Mouse (Mus musculus): ENCODE data around the gene Zfp618. TPM values are rescaled to one million over a fixed set of nuclear protein-coding genes. Genes with fewer than 3 reads are reported as not detected.

Gene Zfp618
- total RNA-seq, 2 experiments from 2014 or later: 6.2 to 6.3 TPM

GRCm38 (mm10) chr4:62997606-62998005 lies 32.2 kb downstream of the Zfp618 start:
- intact Hi-C loops (cut with DNase I): no loop called here
- no peak for DNase-seq (ENCODE audit: low spot score in 2 of 2)

GRCm38 (mm10) chr4:62998431-62998835 lies 33.1 kb downstream of the Zfp618 start:
- intact Hi-C loops (cut with DNase I): no loop called here
- DNase-seq (ENCODE audit: low spot score in 2 of 2): no peak

GRCm38 (mm10) chr4:62998908-62999307 lies 33.5 kb downstream of the Zfp618 start:
- peak in 1 of 2 experiments; percentile 31 for DNase-seq (ENCODE audit: low spot score in 2 of 2)
- intact Hi-C loops (cut with DNase I): no loop called here

- intact Hi-C loops (cut with DNase I): no loop called here
- DNase-seq (ENCODE audit: low spot score in 2 of 2): no peak
Measured at GRCm38 (mm10) chr4:62999321-62999720, 33.9 kb downstream of the Zfp618 start.

- no peak for DNase-seq (ENCODE audit: low spot score in 2 of 2)
- intact Hi-C loops (cut with DNase I): no loop called here
Measured at GRCm38 (mm10) chr4:62999916-63000315, 34.5 kb downstream of the Zfp618 start.

GRCm38 (mm10) chr4:63000316-63001055 lies 35.1 kb downstream of the Zfp618 start:
- intact Hi-C loops (cut with DNase I): no loop called here

GRCm38 (mm10) chr4:63002386-63002785 lies 37.0 kb downstream of the Zfp618 start:
- intact Hi-C loops (cut with DNase I): no loop called here
- DNase-seq (ENCODE audit: low spot score in 2 of 2): no peak

More at GRCm38 (mm10) chr4:63000316-63001055, 35.1 kb downstream of the Zfp618 start:
- no peak for DNase-seq (ENCODE audit: low spot score in 2 of 2)

- no peak for DNase-seq (ENCODE audit: low spot score in 2 of 2)
- intact Hi-C loops (cut with DNase I): no loop called here
Measured at GRCm38 (mm10) chr4:63004519-63004918, 39.1 kb downstream of the Zfp618 start.

GRCm38 (mm10) chr4:63005446-63006185 lies 40.2 kb downstream of the Zfp618 start:
- no peak for DNase-seq (ENCODE audit: low spot score in 2 of 2)
- intact Hi-C loops (cut with DNase I): no loop called here

GRCm38 (mm10) chr4:63006198-63007155 lies 41.1 kb downstream of the Zfp618 start:
- intact Hi-C loops (cut with DNase I): no loop called here
- peak in 1 of 2 experiments; percentile 47 for DNase-seq (ENCODE audit: low spot score in 2 of 2)

GRCm38 (mm10) chr4:63008206-63008605 lies 42.8 kb downstream of the Zfp618 start:
- intact Hi-C loops (cut with DNase I): no loop called here
- DNase-seq (ENCODE audit: low spot score in 2 of 2): no peak

- intact Hi-C loops (cut with DNase I): no loop called here
- DNase-seq (ENCODE audit: low spot score in 2 of 2): no peak
Measured at GRCm38 (mm10) chr4:63008822-63009221, 43.4 kb downstream of the Zfp618 start.

GRCm38 (mm10) chr4:63009821-63010220 lies 44.4 kb downstream of the Zfp618 start:
- no peak for DNase-seq (ENCODE audit: low spot score in 2 of 2)
- intact Hi-C loops (cut with DNase I): no loop called here

- intact Hi-C loops (cut with DNase I): no loop called here
- peak; percentile 34 to 49 for DNase-seq (ENCODE audit: low spot score in 2 of 2)
Measured at GRCm38 (mm10) chr4:63010226-63010625, 44.9 kb downstream of the Zfp618 start.

GRCm38 (mm10) chr4:63018616-63019015 lies 53.2 kb downstream of the Zfp618 start:
- DNase-seq (ENCODE audit: low spot score in 2 of 2): no peak
- intact Hi-C loops (cut with DNase I): no loop called here

- intact Hi-C loops (cut with DNase I): no loop called here
- DNase-seq (ENCODE audit: low spot score in 2 of 2): no peak
Measured at GRCm38 (mm10) chr4:63019428-63019858, 54.1 kb downstream of the Zfp618 start.

GRCm38 (mm10) chr4:63021034-63021700 lies 55.8 kb downstream of the Zfp618 start:
- intact Hi-C loops (cut with DNase I): no loop called here
- peak in 1 of 2 experiments; percentile 3 for DNase-seq (ENCODE audit: low spot score in 2 of 2)

GRCm38 (mm10) chr4:63023465-63023864 lies 58.1 kb downstream of the Zfp618 start:
- intact Hi-C loops (cut with DNase I): no loop called here
- DNase-seq (ENCODE audit: low spot score in 2 of 2): no peak

GRCm38 (mm10) chr4:63024098-63024497 lies 58.7 kb downstream of the Zfp618 start:
- DNase-seq (ENCODE audit: low spot score in 2 of 2): no peak
- intact Hi-C loops (cut with DNase I): no loop called here

All from left cerebral cortex, postnatal 14 days (tissue).